Mouse (Mus musculus) intestine, embryonic 14.5 days (tissue): ENCODE measurements around the gene Clic6. TPM values are rescaled to one million over a fixed set of nuclear protein-coding genes. Genes with fewer than 3 reads are reported as not detected.

ENCODE experiments used
- ATAC-seq: fragments of 200-750 bp; cut with Nextera tagmentation; replicated peaks from 2 replicates; pipeline ENCODE4 v1.8.0; 2017; ENCODE audit warnings: low read depth, moderate number of reproducible peaks, moderate TSS enrichment, moderate library complexity; ENCODE audit not compliant: low FRiP score, low TSS enrichment
- DNase-seq: peaks from one replicate; pipeline ENCODE4 v3.0.0-alpha.2; 2018; ENCODE audit warnings: low spot score
- H3K27ac ChIP-seq: fragments of 300-500 bp; sonication (generic); 2 replicates; pipeline ENCODE4 v1.5.1; 2014; ENCODE audit warnings: low read depth, mild to moderate bottlenecking, control low read depth
- H3K27me3 ChIP-seq: fragments of 300-500 bp; sonication (generic); replicated peaks from 2 replicates; pipeline ENCODE4 v1.6.1; 2014; ENCODE audit warnings: low read length, control low read depth; ENCODE audit not compliant: control insufficient read depth, insufficient read depth
- H3K36me3 ChIP-seq: fragments of 300-500 bp; sonication (generic); 2 replicates; pipeline ENCODE4 v1.6.1; 2014; ENCODE audit warnings: low read length, control low read depth; ENCODE audit not compliant: control insufficient read depth, insufficient read depth
- H3K4me1 ChIP-seq: fragments of 300-500 bp; sonication (generic); replicated peaks from 2 replicates; pipeline ENCODE4 v1.6.1; 2014; ENCODE audit warnings: low read length, control low read depth, mixed read lengths; ENCODE audit not compliant: control insufficient read depth, insufficient read depth
- H3K4me2 ChIP-seq: fragments of 300-500 bp; sonication (generic); 2 replicates; pipeline ENCODE4 v1.6.1; 2014; ENCODE audit warnings: low read length
- H3K4me3 ChIP-seq: fragments of 300-500 bp; sonication (generic); 2 replicates; pipeline ENCODE4 v1.5.1; 2014; ENCODE audit warnings: low read depth, low read length, control low read depth, mixed read lengths
- H3K9ac ChIP-seq: fragments of 300-500 bp; sonication (generic); 2 replicates; pipeline ENCODE4 v1.6.1; 2014; ENCODE audit warnings: mild to moderate bottlenecking, low read length
- H3K9me3 ChIP-seq: fragments of 300-500 bp; sonication (generic); 2 replicates; pipeline ENCODE4 v1.6.1; 2016; ENCODE audit warnings: low read length, control low read depth; ENCODE audit not compliant: control insufficient read depth
- WGBS: fragments of 180-500 bp; shearing (Covaris S2); extraction: QIAGEN DNeasy Blood & Tissue Kit; methylation state at CpG from one replicate; pipeline ENCODE4 v1.1.7; 2014; 5-methylcytosine and 5-hydroxymethylcytosine counted together
- polyA plus RNA-seq: library from polyadenylated mRNA; unstranded; fragments of >200 nt; fragmentation: Nextera tagmentation; extraction: Ambion mirVana; gene quantifications from 2 replicates; pipeline ENCODE4 v1.2.1, GENCODE M21; 2014

Clic6 gene
- polyA plus RNA-seq, 1 experiment from 2014 or later = 29.9 TPM

GRCm38 (mm10) chr16:92450331-92450730, 35.2 kb upstream of the Clic6 start:
- Histone ChIP-seq H3K9me3 (no peaks in the 10 kb centered on the region), H3K27ac (no peak overlapping the region), H3K27me3 (no peaks in the 10 kb centered on the region), H3K4me1 (no peaks in the 10 kb centered on the region), H3K36me3 (no peaks in the 10 kb centered on the region), H3K4me2 (no peak overlapping the region), H3K9ac (no peak overlapping the region), H3K4me3 (no peak overlapping the region)
- 85% methylated on average over 8 of the region's 8 CpGs for WGBS
- DNase-seq (no peak), ATAC-seq (no peak)

- Histone ChIP-seq H3K9ac (no peak overlapping the region), H3K9me3 (no peaks in the 10 kb centered on the region), H3K4me3 (no peak overlapping the region), H3K27ac (no peak overlapping the region), H3K4me2 (no peak overlapping the region), H3K36me3 (no peaks in the 10 kb centered on the region), H3K4me1 (no peaks in the 10 kb centered on the region), H3K27me3 (no peaks in the 10 kb centered on the region)
- ATAC-seq = no peak
- WGBS = 93% methylated on average over 17 of the region's 17 CpGs
- DNase-seq = no peak
These were observed 33.9 kb upstream of the Clic6 start for GRCm38 (mm10) chr16:92451516-92452072.

- H3K9me3 ChIP-seq = no peaks in the 10 kb centered on the region
- 63% methylated on average over 8 of the region's 8 CpGs for WGBS
- H3K9ac ChIP-seq = no peak overlapping the region
- H3K27ac ChIP-seq = no peak overlapping the region
- H3K4me1 ChIP-seq = no peaks in the 10 kb centered on the region
- no peak overlapping the region for H3K4me2 ChIP-seq
- DNase-seq (no peak), ATAC-seq (no peak)
- H3K27me3 ChIP-seq = no peaks in the 10 kb centered on the region
- no peaks in the 10 kb centered on the region for H3K36me3 ChIP-seq
- H3K4me3 ChIP-seq = no peak overlapping the region
These were observed 32.9 kb upstream of the Clic6 start for GRCm38 (mm10) chr16:92452609-92453008.

- no peaks in the 10 kb centered on the region for H3K36me3 ChIP-seq
- DNase-seq = no peak
- H3K4me1 ChIP-seq = no peaks in the 10 kb centered on the region
- H3K9ac ChIP-seq = no peak overlapping the region
- WGBS = 95% methylated on average over 7 of the region's 7 CpGs
- no peak overlapping the region for H3K4me2 ChIP-seq
- H3K4me3 ChIP-seq = no peak overlapping the region
- no peak overlapping the region for H3K27ac ChIP-seq
- no peaks in the 10 kb centered on the region for H3K27me3 ChIP-seq
- no peak for ATAC-seq
- no peaks in the 10 kb centered on the region for H3K9me3 ChIP-seq
These were observed 31.5 kb upstream of the Clic6 start for GRCm38 (mm10) chr16:92454002-92454401.

GRCm38 (mm10) chr16:92454495-92454894, 31.0 kb upstream of the Clic6 start:
- DNase-seq = no peak
- H3K9me3 ChIP-seq = no peaks in the 10 kb centered on the region
- H3K4me3 ChIP-seq = no peak overlapping the region
- H3K27ac ChIP-seq = no peak overlapping the region
- H3K4me1 ChIP-seq = no peaks in the 10 kb centered on the region
- no peak overlapping the region for H3K9ac ChIP-seq
- H3K4me2 ChIP-seq = no peak overlapping the region
- no peak for ATAC-seq
- H3K27me3 ChIP-seq = no peaks in the 10 kb centered on the region
- WGBS = 77% methylated on average over 18 of the region's 18 CpGs
- H3K36me3 ChIP-seq = no peaks in the 10 kb centered on the region

- DNase-seq (no peak), ATAC-seq (no peak)
- Histone ChIP-seq H3K4me1 (no peaks in the 10 kb centered on the region), H3K9ac (no peak overlapping the region), H3K27ac (no peak overlapping the region), H3K36me3 (no peaks in the 10 kb centered on the region), H3K9me3 (no peaks in the 10 kb centered on the region), H3K4me2 (no peak overlapping the region), H3K27me3 (no peaks in the 10 kb centered on the region), H3K4me3 (no peak overlapping the region)
- WGBS = 71% methylated on average over 8 of the region's 8 CpGs
These were observed 30.0 kb upstream of the Clic6 start for GRCm38 (mm10) chr16:92455488-92455887.

GRCm38 (mm10) chr16:92455969-92456368, 29.6 kb upstream of the Clic6 start:
- no peaks in the 10 kb centered on the region for H3K4me1 ChIP-seq
- no peak overlapping the region for H3K4me2 ChIP-seq
- no peak for DNase-seq
- H3K27me3 ChIP-seq = no peaks in the 10 kb centered on the region
- WGBS = 78% methylated on average over 5 of the region's 5 CpGs
- no peak overlapping the region for H3K9ac ChIP-seq
- no peak for ATAC-seq
- H3K9me3 ChIP-seq = no peaks in the 10 kb centered on the region
- no peaks in the 10 kb centered on the region for H3K36me3 ChIP-seq
- no peak overlapping the region for H3K27ac ChIP-seq
- no peak overlapping the region for H3K4me3 ChIP-seq

GRCm38 (mm10) chr16:92457594-92457993, 27.9 kb upstream of the Clic6 start:
- ATAC-seq = peak; percentile 78

GRCm38 (mm10) chr16:92461412-92461811, 24.1 kb upstream of the Clic6 start:
- H3K4me2 ChIP-seq = no peak overlapping the region
- no peak overlapping the region for H3K9ac ChIP-seq
- H3K27me3 ChIP-seq = no peaks in the 10 kb centered on the region
- no peak overlapping the region for H3K27ac ChIP-seq
- DNase-seq = no peak
- no peaks in the 10 kb centered on the region for H3K36me3 ChIP-seq
- WGBS = 54% methylated on average over 6 of the region's 6 CpGs
- no peaks in the 10 kb centered on the region for H3K9me3 ChIP-seq
- peaks cover 11% of the 10 kb centered on the region; the same call in 1 of the 2 replicates for H3K4me1 ChIP-seq
- no peak overlapping the region for H3K4me3 ChIP-seq
- no peak for ATAC-seq

More at GRCm38 (mm10) chr16:92457594-92457993, 27.9 kb upstream of the Clic6 start:
- no peak overlapping the region for H3K9ac ChIP-seq
- no peaks in the 10 kb centered on the region for H3K36me3 ChIP-seq
- WGBS = 29% methylated on average over 7 of the region's 7 CpGs
- no peak overlapping the region for H3K27ac ChIP-seq
- no peaks in the 10 kb centered on the region for H3K9me3 ChIP-seq
- no peak overlapping the region for H3K4me3 ChIP-seq
- peak; percentile 87 for DNase-seq
- H3K4me2 ChIP-seq = no peak overlapping the region
- no peaks in the 10 kb centered on the region for H3K4me1 ChIP-seq
- H3K27me3 ChIP-seq = no peaks in the 10 kb centered on the region
